Mouse (Mus musculus): ENCODE data around the gene Ptprf.

GRCm38 (mm10) chr4:118310461-118310860, 19.3 kb upstream of the Ptprf start:
- TF ChIP-seq CTCF (IDR thresholded peaks at IDR 0.05; ENCODE audit: low read depth, low read length), result no peak
- no peak for TF ChIP-seq POLR2A (IDR thresholded peaks at IDR 0.05; ENCODE audit: extremely low read depth, insufficient read depth, low read length)
